Mouse (Mus musculus): ENCODE measurements around the gene Fbxw26. TPM values are rescaled to one million over a fixed set of nuclear protein-coding genes. Genes with fewer than 3 reads are reported as not detected.
"Not testable (repeated sequence)": the region's sequence is repeated elsewhere in the genome, so short reads cannot be mapped to it uniquely, and the experiment has no call there.

Fbxw26 gene
- not detected in 2 replicates for polyA plus RNA-seq (2015; fragmentation: Nextera tagmentation; extraction: Ambion mirVana)

DNA sequence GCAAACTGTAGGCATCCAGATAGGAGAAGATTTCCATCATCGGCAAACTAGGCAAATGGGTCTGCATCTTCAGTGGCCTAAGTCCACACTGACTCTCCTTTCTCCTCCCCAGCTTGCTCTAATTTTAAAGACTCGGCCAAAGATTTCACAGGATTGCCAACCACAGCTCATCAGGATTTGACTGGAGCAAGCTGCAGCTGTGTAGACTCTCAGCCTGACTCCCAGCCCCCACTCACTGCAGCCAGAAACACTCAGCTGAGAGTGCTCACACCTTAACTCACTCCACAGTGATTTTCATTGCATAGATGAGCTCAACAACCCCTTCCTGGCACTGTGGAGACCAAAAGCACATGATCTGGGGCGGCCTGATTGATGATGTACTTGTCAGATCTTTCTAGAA lies at the start of gene Fbxw26:
Gene Fbxw26, minus strand, starts transcription at position 101 of the 400 bp plus-strand sequence.
- H3K9me3 ChIP-seq (ENCODE audit: control insufficient read depth, low read length); H3K4me1 ChIP-seq (replicated peaks; ENCODE audit: control insufficient read depth, insufficient read depth, low read length); H3K9ac ChIP-seq (ENCODE audit: low read length); H3K36me3 ChIP-seq (ENCODE audit: control insufficient read depth, insufficient read depth, low read length); ATAC-seq (ENCODE audit: low read depth); H3K4me3 ChIP-seq (ENCODE audit: low read length); H3K27me3 ChIP-seq (ENCODE audit: control insufficient read depth, insufficient read depth, low read depth, low read length); H3K4me2 ChIP-seq (ENCODE audit: low read depth, low read length); H3K27ac ChIP-seq (ENCODE audit: low read length): not testable (repeated sequence)
- WGBS, result 80% methylated on average over 3 of the region's 3 CpGs

DNA sequence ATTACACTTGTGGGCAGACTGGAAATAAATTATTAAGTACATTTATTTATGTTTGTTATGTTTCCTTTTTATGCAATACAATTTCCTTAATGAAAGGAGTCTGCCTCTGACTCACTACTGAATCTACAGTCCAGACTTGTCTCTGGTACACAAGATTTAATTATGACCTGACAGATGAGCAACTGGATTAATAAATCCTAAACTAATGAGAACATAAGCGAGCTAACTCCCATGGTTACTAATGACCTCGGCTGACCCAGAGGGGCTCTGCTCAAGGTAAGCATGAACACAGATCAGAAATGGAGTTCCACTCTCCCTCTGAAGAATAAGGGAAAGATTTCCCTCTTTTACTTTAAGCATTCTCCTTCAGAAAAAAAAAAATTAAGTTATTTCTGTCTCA lies 49.3 kb upstream of the Fbxw26 start:
- Histone ChIP-seq H3K27me3 (ENCODE audit: control insufficient read depth, insufficient read depth, low read depth, low read length) (no peaks in the 10 kb centered on the region), H3K4me3 (ENCODE audit: low read length) (no peak overlapping the region), H3K4me2 (ENCODE audit: low read depth, low read length) (no peak overlapping the region), H3K36me3 (ENCODE audit: control insufficient read depth, insufficient read depth, low read length) (no peaks in the 10 kb centered on the region), H3K9me3 (ENCODE audit: control insufficient read depth, low read length) (no peaks in the 10 kb centered on the region), H3K4me1 (replicated peaks; ENCODE audit: control insufficient read depth, insufficient read depth, low read length) (no peaks in the 10 kb centered on the region), H3K27ac (ENCODE audit: low read length) (no peak overlapping the region), H3K9ac (ENCODE audit: low read length) (no peak overlapping the region)
- WGBS, result 65% methylated on average over 2 of the region's 2 CpGs
- ATAC-seq (ENCODE audit: low read depth), result no peak

DNA sequence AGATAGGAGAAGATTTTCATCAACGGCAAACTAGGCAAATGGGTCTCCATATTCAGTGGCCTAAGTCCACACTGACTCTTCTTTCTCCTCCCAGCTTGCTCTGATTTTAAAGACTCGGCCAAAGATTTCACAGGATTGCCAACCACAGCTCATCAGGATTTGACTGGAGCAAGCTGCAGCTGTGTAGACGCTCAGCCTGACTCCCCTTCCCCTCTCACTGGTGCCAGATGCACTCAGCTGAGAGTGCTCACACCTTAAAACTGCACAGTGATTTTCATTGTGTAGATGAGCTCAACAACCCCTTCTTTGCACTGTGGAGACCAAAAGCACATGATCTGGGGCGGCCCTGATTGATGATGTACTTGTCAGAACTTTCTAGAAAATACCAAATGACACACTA lies 44.7 kb upstream of the Fbxw26 start, which contains the start of gene Fbxw27:
Gene Fbxw27, minus strand, starts transcription at position 101 of the 400 bp plus-strand sequence.
- ATAC-seq (ENCODE audit: low read depth); H3K4me1 ChIP-seq (replicated peaks; ENCODE audit: control insufficient read depth, insufficient read depth, low read length); H3K36me3 ChIP-seq (ENCODE audit: control insufficient read depth, insufficient read depth, low read length); H3K9me3 ChIP-seq (ENCODE audit: control insufficient read depth, low read length); H3K27me3 ChIP-seq (ENCODE audit: control insufficient read depth, insufficient read depth, low read depth, low read length); H3K9ac ChIP-seq (ENCODE audit: low read length); H3K27ac ChIP-seq (ENCODE audit: low read length); H3K4me3 ChIP-seq (ENCODE audit: low read length); H3K4me2 ChIP-seq (ENCODE audit: low read depth, low read length): not testable (repeated sequence)
- WGBS, result 79% methylated on average over 4 of the region's 4 CpGs

DNA sequence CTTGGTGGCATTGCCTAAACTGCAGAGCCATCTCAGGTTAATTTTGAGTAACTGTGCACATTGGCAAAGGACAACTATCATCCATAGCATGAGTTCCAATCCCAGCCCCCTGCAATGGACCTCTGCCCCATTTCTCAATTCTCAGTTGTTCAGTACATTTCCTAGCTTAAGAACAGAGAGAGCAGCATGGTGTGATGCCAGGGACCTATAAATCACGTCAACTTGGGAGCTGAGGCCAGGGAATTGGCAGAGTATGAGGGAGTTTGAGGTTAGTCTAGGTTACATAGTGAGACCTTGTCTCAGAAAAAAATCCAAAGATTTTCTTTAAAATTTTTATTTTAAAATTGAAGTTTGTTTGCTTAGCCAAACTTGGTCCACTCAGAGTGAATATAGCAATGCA lies 21.0 kb upstream of the Fbxw26 start:
- H3K27ac ChIP-seq (ENCODE audit: low read length); H3K4me3 ChIP-seq (ENCODE audit: low read length); H3K36me3 ChIP-seq (ENCODE audit: control insufficient read depth, insufficient read depth, low read length); H3K4me2 ChIP-seq (ENCODE audit: low read depth, low read length); H3K4me1 ChIP-seq (replicated peaks; ENCODE audit: control insufficient read depth, insufficient read depth, low read length); ATAC-seq (ENCODE audit: low read depth); H3K9me3 ChIP-seq (ENCODE audit: control insufficient read depth, low read length); H3K9ac ChIP-seq (ENCODE audit: low read length); H3K27me3 ChIP-seq (ENCODE audit: control insufficient read depth, insufficient read depth, low read depth, low read length): not testable (repeated sequence)
- WGBS, result 69% methylated on average over 1 of the region's 1 CpGs

DNA sequence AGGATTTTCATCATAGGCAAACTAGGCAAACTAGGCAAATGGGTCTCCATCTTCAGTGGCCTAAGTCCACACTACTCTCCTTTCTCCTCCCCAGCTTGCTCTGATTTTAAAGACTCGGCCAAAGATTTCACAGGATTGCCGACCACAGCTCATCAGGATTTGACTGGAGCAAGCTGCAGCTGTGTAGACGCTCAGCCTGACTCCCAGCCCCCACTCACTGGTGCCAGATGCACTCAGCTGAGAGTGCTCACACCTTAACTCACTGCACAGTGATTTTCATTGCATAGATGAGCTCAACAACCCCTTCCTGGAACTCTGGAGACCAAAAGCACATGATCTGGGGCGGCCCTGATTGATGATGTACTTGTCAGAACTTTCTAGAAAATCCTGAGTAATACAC lies 43.3 kb downstream of the Fbxw26 start, which contains the start of gene Fbxw18:
Gene Fbxw18, minus strand, starts transcription at position 101 of the 400 bp plus-strand sequence.
- not testable (repeated sequence) for H3K4me1 ChIP-seq (replicated peaks; ENCODE audit: control insufficient read depth, insufficient read depth, low read length); H3K4me3 ChIP-seq (ENCODE audit: low read length); H3K36me3 ChIP-seq (ENCODE audit: control insufficient read depth, insufficient read depth, low read length); H3K27me3 ChIP-seq (ENCODE audit: control insufficient read depth, insufficient read depth, low read depth, low read length); H3K27ac ChIP-seq (ENCODE audit: low read length); H3K4me2 ChIP-seq (ENCODE audit: low read depth, low read length); H3K9me3 ChIP-seq (ENCODE audit: control insufficient read depth, low read length); H3K9ac ChIP-seq (ENCODE audit: low read length); ATAC-seq (ENCODE audit: low read depth)
- WGBS, result 62% methylated on average over 4 of the region's 4 CpGs

DNA sequence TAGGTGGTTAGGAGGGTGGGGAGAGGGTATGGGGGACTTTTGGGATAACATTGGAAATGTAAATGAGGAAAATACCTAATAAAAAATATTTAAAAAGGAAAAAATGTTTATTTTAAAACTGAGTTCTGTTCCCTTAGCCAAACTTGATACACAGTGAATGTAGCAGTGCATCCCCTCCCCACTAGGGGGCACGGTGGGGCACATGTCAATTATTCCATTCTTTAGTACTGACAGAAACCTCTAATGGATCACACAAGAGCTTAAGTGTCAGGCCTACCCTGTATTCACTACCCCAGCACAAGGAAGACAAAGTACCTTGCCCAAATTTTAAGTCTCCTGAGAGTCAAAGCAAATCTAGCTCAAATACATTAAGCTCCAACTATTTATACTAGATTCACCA lies 60.6 kb downstream of the Fbxw26 start:
- Histone ChIP-seq H3K4me1 (replicated peaks; ENCODE audit: control insufficient read depth, insufficient read depth, low read length) (no peaks in the 10 kb centered on the region), H3K4me2 (ENCODE audit: low read depth, low read length) (no peak overlapping the region), H3K27ac (ENCODE audit: low read length) (no peak overlapping the region), H3K9ac (ENCODE audit: low read length) (no peak overlapping the region), H3K9me3 (ENCODE audit: control insufficient read depth, low read length) (no peaks in the 10 kb centered on the region), H3K4me3 (ENCODE audit: low read length) (no peak overlapping the region), H3K27me3 (ENCODE audit: control insufficient read depth, insufficient read depth, low read depth, low read length) (no peaks in the 10 kb centered on the region), H3K36me3 (ENCODE audit: control insufficient read depth, insufficient read depth, low read length) (no peaks in the 10 kb centered on the region)
- no peak for ATAC-seq (ENCODE audit: low read depth)
- 4% methylated on average over 1 of the region's 1 CpGs for WGBS

Other genes starting within 250 kb of the Fbxw26 start
- not detected in 2 replicates for gene Fbxw15, start 177.8 kb downstream of the Fbxw26 start, polyA plus RNA-seq (2015; fragmentation: Nextera tagmentation; extraction: Ambion mirVana)
- gene Fbxw24, start 120.0 kb downstream of the Fbxw26 start, polyA plus RNA-seq (2015; fragmentation: Nextera tagmentation; extraction: Ambion mirVana), result not detected in 2 replicates
- gene Fbxw25, start 81.4 kb downstream of the Fbxw26 start, polyA plus RNA-seq (2015; fragmentation: Nextera tagmentation; extraction: Ambion mirVana), result not detected in 2 replicates
- gene Fbxw18, start 43.4 kb downstream of the Fbxw26 start, polyA plus RNA-seq (2015; fragmentation: Nextera tagmentation; extraction: Ambion mirVana), result not detected in 2 replicates
- gene Fbxw27, start 44.6 kb upstream of the Fbxw26 start, polyA plus RNA-seq (2015; fragmentation: Nextera tagmentation; extraction: Ambion mirVana), result not detected in 2 replicates
- gene Spink8, start 66.2 kb upstream of the Fbxw26 start, polyA plus RNA-seq (2015; fragmentation: Nextera tagmentation; extraction: Ambion mirVana), result not detected in 2 replicates
- gene Nme6, start 86.7 kb upstream of the Fbxw26 start, polyA plus RNA-seq (2015; fragmentation: Nextera tagmentation; extraction: Ambion mirVana), result 48.3 and 50.1 TPM in 2 replicates
- gene Camp, start 103.5 kb upstream of the Fbxw26 start, polyA plus RNA-seq (2015; fragmentation: Nextera tagmentation; extraction: Ambion mirVana), result 0.90 and 4.4 TPM in 2 replicates
- gene Cdc25a, start 129.5 kb upstream of the Fbxw26 start, polyA plus RNA-seq (2015; fragmentation: Nextera tagmentation; extraction: Ambion mirVana), result 24.5 and 25.0 TPM in 2 replicates
- 52.4 and 56.2 TPM in 2 replicates for gene Map4, start 185.4 kb upstream of the Fbxw26 start, polyA plus RNA-seq (2015; fragmentation: Nextera tagmentation; extraction: Ambion mirVana)

Data from lung, embryonic 16.5 days (tissue).